Mouse (Mus musculus): Measurements from ENCODE around the gene Slc39a3.

DNA sequence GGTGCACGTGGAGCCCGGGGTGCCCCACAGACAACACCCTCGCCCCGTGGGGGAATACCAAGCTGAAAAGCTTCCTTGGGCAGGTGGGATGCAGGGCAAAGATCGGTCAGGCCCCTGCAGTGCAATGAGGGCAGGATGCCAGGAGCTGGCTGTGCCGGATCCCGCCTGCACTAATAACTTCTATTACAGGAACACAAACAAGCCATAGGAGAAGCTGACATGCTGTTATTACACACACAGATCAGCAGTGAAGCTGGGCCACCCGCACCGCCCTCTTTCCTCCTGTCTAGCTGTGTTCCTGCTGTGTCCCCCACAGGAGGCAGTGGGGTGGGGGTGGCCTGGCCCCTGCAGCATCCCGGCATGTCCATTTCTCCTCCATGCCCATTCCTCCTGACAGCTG, 8.2 kb downstream of the Slc39a3 start:
- no peak for TF ChIP-seq CTCF (IDR thresholded peaks at IDR 0.05)
- no peak for TF ChIP-seq EP300 (IDR thresholded peaks at IDR 0.05)
